Mouse (Mus musculus): ENCODE measurements around the gene Tbx18. TPM values are rescaled to one million over a fixed set of nuclear protein-coding genes. Genes with fewer than 3 reads are reported as not detected.

The Tbx18 gene
- total RNA-seq (2023) = not detected

GRCm38 (mm10) chr9:87730961-87731535 lies at the start of gene Tbx18:
Gene Tbx18 (minus strand): TSS chr9:87731260.

